ENCODE assay signal across 9 mouse cellular contexts in genomic region chr15:97361771-97362171, GRCm38 (mm10).
A peak's percentile ranks its signal among the peaks of the same experiment; 100 is the strongest.
DNase-seq lines count a peak whose midpoint lies in the region; ATAC-seq and TF ChIP-seq lines count a peak whose summit lies in the region.
"Had no signal": no experiment of that assay in that cellular context is flagged by ENCODE, and none has a peak within 500 bp of the region (broad histone marks: within the 10 kb centered on the region; RNA-seq: fewer than 3 reads in every experiment).

No protein-coding gene starts in this region.

- TF ChIP-seq CTCF in heart, postnatal 0 days (IDR thresholded peaks at IDR 0.05; ENCODE audit: low read depth): no peak
- TF ChIP-seq CTCF in bone marrow macrophage, adult 2 months (IDR thresholded peaks at IDR 0.05; ENCODE audit: low read depth, low read length): peak; percentile 16; the same call in 1 of the 2 replicates
- no peak for TF ChIP-seq CTCF in forebrain, postnatal 0 days (IDR thresholded peaks at IDR 0.05; ENCODE audit: low read depth)

- no peak overlapping the region; the same call in 1 of the 2 replicates for H3K4me3 ChIP-seq in heart, postnatal 0 days (ENCODE audit: low read depth, low read length)
- H3K4me3 ChIP-seq in bone marrow macrophage, adult 2 months (ENCODE audit: insufficient read depth, low read length): peak overlapping the region; percentile 77
- H3K4me3 ChIP-seq in hindbrain, embryonic 10.5 days: no peak overlapping the region
- no peak overlapping the region for H3K4me3 ChIP-seq in forebrain, postnatal 0 days (ENCODE audit: low read depth, low read length)
- H3K4me3 ChIP-seq: hindbrain, embryonic 13.5 days had no signal

- H3K36me3 ChIP-seq in heart, postnatal 0 days (replicated peaks; ENCODE audit: control insufficient read depth, insufficient read depth, low read length): no peaks in the 10 kb centered on the region
- no peaks in the 10 kb centered on the region for H3K36me3 ChIP-seq in hindbrain, embryonic 10.5 days
- no peaks in the 10 kb centered on the region for H3K36me3 ChIP-seq in forebrain, postnatal 0 days (ENCODE audit: insufficient read depth)
- H3K36me3 ChIP-seq: hindbrain, embryonic 13.5 days had no signal

- no peak for TF ChIP-seq POLR2A in bone marrow macrophage, adult 2 months (IDR thresholded peaks at IDR 0.05; ENCODE audit: borderline replicate concordance, low read depth, low read length)

- ATAC-seq in heart, postnatal 0 days (ENCODE audit: insufficient read depth, low read depth): no peak
- peak; percentile 67 for ATAC-seq in megakaryocyte progenitor cell, adult 5-6 weeks (replicated peaks; ENCODE audit: poor library complexity)
- no peak for ATAC-seq in forebrain, postnatal 0 days

- H3K27me3 ChIP-seq in heart, postnatal 0 days (ENCODE audit: control insufficient read depth, insufficient read depth, low read length): no peaks in the 10 kb centered on the region
- H3K27me3 ChIP-seq in hindbrain, embryonic 10.5 days (ENCODE audit: insufficient read depth, poor library complexity, severe bottlenecking): no peaks in the 10 kb centered on the region
- H3K27me3 ChIP-seq in forebrain, postnatal 0 days (ENCODE audit: insufficient read depth, low read length): no peaks in the 10 kb centered on the region
- H3K27me3 ChIP-seq: hindbrain, embryonic 13.5 days had no signal

- intact Hi-C loops in heart, postnatal 14 days (cut with DNase I): no loop called here

- H3K9ac ChIP-seq in heart, postnatal 0 days (replicated peaks; ENCODE audit: low read depth, low read length): no peak overlapping the region
- H3K9ac ChIP-seq in forebrain, postnatal 0 days: no peak overlapping the region
- H3K9ac ChIP-seq: hindbrain, embryonic 13.5 days had no signal

- H3K9me3 ChIP-seq in heart, postnatal 0 days (replicated peaks; ENCODE audit: control insufficient read depth, low read length): no peaks in the 10 kb centered on the region
- no peaks in the 10 kb centered on the region for H3K9me3 ChIP-seq in hindbrain, embryonic 10.5 days
- no peaks in the 10 kb centered on the region for H3K9me3 ChIP-seq in forebrain, postnatal 0 days (ENCODE audit: low read length)
- H3K9me3 ChIP-seq: hindbrain, embryonic 13.5 days had no signal

- no peaks in the 10 kb centered on the region for H3K4me1 ChIP-seq in heart, postnatal 0 days (ENCODE audit: control insufficient read depth, insufficient read depth)
- peaks cover 14% of the 10 kb centered on the region for H3K4me1 ChIP-seq in bone marrow macrophage, adult 2 months (ENCODE audit: control insufficient read depth, insufficient read depth, low read length)
- H3K4me1 ChIP-seq in hindbrain, embryonic 10.5 days (replicated peaks): 0 out of 2 replicates have a peak, but pooled peaks cover 7% of the 10 kb centered on the region
- no peaks in the 10 kb centered on the region for H3K4me1 ChIP-seq in forebrain, postnatal 0 days (ENCODE audit: insufficient read depth)

- peak overlapping the region; percentile 20; the same call in 1 of the 2 replicates for H3K4me2 ChIP-seq in heart, postnatal 0 days (ENCODE audit: low read depth, low read length)
- H3K4me2 ChIP-seq in forebrain, postnatal 0 days (ENCODE audit: low read depth): no peak overlapping the region
- H3K4me2 ChIP-seq: hindbrain, embryonic 13.5 days had no signal

- WGBS in heart, postnatal 0 days: 71% methylated on average over 8 of the region's 8 CpGs
- 72% methylated on average over 8 of the region's 8 CpGs for WGBS in hindbrain, embryonic 10.5 days
- WGBS in forebrain, postnatal 0 days: 78% methylated on average over 8 of the region's 8 CpGs

- TF ChIP-seq EP300 in heart, postnatal 0 days (IDR thresholded peaks at IDR 0.05; ENCODE audit: low read depth): no peak

- no peak for DNase-seq in heart, postnatal 0 days (ENCODE audit: low spot score)
- DNase-seq in heart, postnatal 14 days: no peak
- DNase-seq in thymus, adult 18-20 months: peak; percentile 12 to 42
- DNase-seq in hindbrain, embryonic 10.5 days (ENCODE audit: low spot score): no peak
- no peak for DNase-seq in MN1 (ENCODE audit: low spot score)
- no peak for DNase-seq in forebrain, postnatal 0 days

- no peak overlapping the region for H3K27ac ChIP-seq in heart, postnatal 0 days (ENCODE audit: low read depth)
- H3K27ac ChIP-seq in bone marrow macrophage, adult 2 months (ENCODE audit: insufficient read depth, low read depth, low read length): peak overlapping the region; percentile 92
- no peak overlapping the region for H3K27ac ChIP-seq in hindbrain, embryonic 10.5 days
- H3K27ac ChIP-seq in forebrain, postnatal 0 days (ENCODE audit: low read depth, low read length): no peak overlapping the region
- H3K27ac ChIP-seq: hindbrain, embryonic 13.5 days had no signal

Comparison
In these comparisons a context has a peak if more than half of its experiments do, and no peak if none do; other contexts are left out.
1. DNase-seq: peak in thymus, adult 18-20 months (2 of 2); none in heart, postnatal 0 days (single experiment), heart, postnatal 14 days (0 of 2), hindbrain, embryonic 10.5 days (single experiment), MN1 (single experiment) and forebrain, postnatal 0 days (single experiment).